Comparison of ENCODE assay signal across 9 mouse cellular contexts in genomic region chr1:91211099-91211498, GRCm38 (mm10). TPM values are rescaled to one million over a fixed set of nuclear protein-coding genes. Genes with fewer than 3 reads are reported as not detected.
DNase-seq lines count a peak whose midpoint lies in the region; ATAC-seq and TF ChIP-seq lines count a peak whose summit lies in the region.
"Had no signal": no experiment of that assay in that cellular context is flagged by ENCODE, and none has a peak within 500 bp of the region (broad histone marks: within the 10 kb centered on the region; RNA-seq: fewer than 3 reads in every experiment).

No protein-coding gene starts in this region.

- H3K27ac ChIP-seq in heart, embryonic 13.5 days (replicated peaks) = peak overlapping the region; percentile 93
- no peak overlapping the region for H3K27ac ChIP-seq in small intestine, adult 2 months (ENCODE audit: insufficient read depth, low read depth, low read length)
- H3K27ac ChIP-seq: liver, embryonic 13.5 days had no signal

- no peak for ATAC-seq in G1E (ENCODE audit: extremely low read depth, insufficient number of reproducible peaks, low FRiP score, poor library complexity, severe bottlenecking)
- ATAC-seq in heart, embryonic 13.5 days (ENCODE audit: extremely low read depth, insufficient number of reproducible peaks, low FRiP score, low TSS enrichment) = peak; percentile 28; the same call in 1 of the 2 replicates

- no peaks in the 10 kb centered on the region; the same call in 1 of the 2 replicates for H3K27me3 ChIP-seq in G1E (ENCODE audit: insufficient read depth, low read length)
- H3K27me3 ChIP-seq in heart, embryonic 13.5 days (replicated peaks) = no peaks in the 10 kb centered on the region
- no peaks in the 10 kb centered on the region for H3K27me3 ChIP-seq in small intestine, adult 2 months (ENCODE audit: control insufficient read depth, insufficient read depth, low read length)
- H3K27me3 ChIP-seq: liver, embryonic 13.5 days had no signal

- H3K36me3 ChIP-seq in G1E (replicated peaks) = no peaks in the 10 kb centered on the region
- no peaks in the 10 kb centered on the region for H3K36me3 ChIP-seq in heart, embryonic 13.5 days
- H3K36me3 ChIP-seq in small intestine, adult 2 months (ENCODE audit: control insufficient read depth, insufficient read depth, low read length) = no peaks in the 10 kb centered on the region
- H3K36me3 ChIP-seq: liver, embryonic 13.5 days had no signal

- no peaks in the 10 kb centered on the region for H3K9me3 ChIP-seq in G1E (replicated peaks)
- H3K9me3 ChIP-seq in heart, embryonic 13.5 days = no peaks in the 10 kb centered on the region
- H3K9me3 ChIP-seq: liver, embryonic 13.5 days had no signal

- no peak for TF ChIP-seq POLR2A in small intestine, adult 2 months (IDR thresholded peaks at IDR 0.05; ENCODE audit: low read depth, low read length)

- H3K4me2 ChIP-seq in heart, embryonic 13.5 days = no peak overlapping the region
- H3K4me2 ChIP-seq: liver, embryonic 13.5 days had no signal

- H3K9ac ChIP-seq in heart, embryonic 13.5 days = no peak overlapping the region
- H3K9ac ChIP-seq: liver, embryonic 13.5 days had no signal

- peak; percentile 20; the same call in 1 of the 2 replicates for TF ChIP-seq CTCF in G1E (IDR thresholded peaks at IDR 0.05; ENCODE audit: low read depth, low read length)
- peak; percentile 70; the same call in 1 of the 2 replicates for TF ChIP-seq CTCF in small intestine, adult 2 months (IDR thresholded peaks at IDR 0.05; ENCODE audit: extremely low read depth, insufficient read length, insufficient replicate concordance, low read depth, low read length)

- H3K4me1 ChIP-seq in G1E (ENCODE audit: insufficient read depth, low read depth, low read length) = no peaks in the 10 kb centered on the region
- H3K4me1 ChIP-seq in heart, embryonic 13.5 days = peaks cover 70% of the 10 kb centered on the region
- peaks cover 8% of the 10 kb centered on the region; the same call in 1 of the 2 replicates for H3K4me1 ChIP-seq in small intestine, adult 2 months (ENCODE audit: control insufficient read depth, insufficient read depth, insufficient read length, low read length)

- H3K4me3 ChIP-seq in G1E (ENCODE audit: low read depth, low read length) = no peak overlapping the region
- no peak overlapping the region for H3K4me3 ChIP-seq in heart, embryonic 13.5 days
- no peak overlapping the region for H3K4me3 ChIP-seq in small intestine, adult 2 months (ENCODE audit: low read depth, low read length)
- H3K4me3 ChIP-seq: liver, embryonic 13.5 days had no signal

- peak; percentile 42 to 80 for DNase-seq in adrenal gland, adult (ENCODE audit: inconsistent age in 2 of 2, low spot score in 1 of 2)
- DNase-seq in adrenal gland, postnatal 4 days (ENCODE audit: low spot score in 2 of 2) = no peak
- no peak for DNase-seq in G1E (ENCODE audit: low spot score)
- DNase-seq in cerebellum, postnatal 36 days = peak; percentile 53 to 54
- DNase-seq in kidney, postnatal 10 days = peak; percentile 72
- peak; percentile 65 for DNase-seq in lung, postnatal 14 days
- DNase-seq: liver, embryonic 13.5 days had no signal

- WGBS in heart, embryonic 13.5 days = 60% methylated on average over 1 of the region's 1 CpGs
- 79% methylated on average over 1 of the region's 1 CpGs for whole genome bisulfite sequencing in small intestine, adult 2 months

RNA-seq across cellular contexts. Expression of gene Ramp1, which starts 31.5 kb away (rescaled TPM):
- total RNA-seq in adrenal gland, postnatal 4 days (2021) = 10 to 100 TPM in 1 of 2 experiments, 1 to 10 TPM in 1; 10.0 to 12.2 TPM
- total RNA-seq in G1E (2014; fragmentation: Nextera tagmentation) (not detected in 2 replicates), G1E (2017) (0.11 TPM in 1 of 2 replicates, not detected in the other)
- polyA plus RNA-seq in G1E (2012) = 0.02 and 0.10 TPM in 2 replicates
- polyA plus RNA-seq in heart, embryonic 13.5 days (2015; fragmentation: Nextera tagmentation; extraction: Ambion mirVana) = 25.8 and 31.3 TPM in 2 replicates
- 12.1 and 23.5 TPM in 2 replicates for polyA plus RNA-seq in small intestine, adult 2 months (2012; rRNA removed)

RNA-seq across cellular contexts. Expression of gene Ube2f, which starts 39.0 kb away (rescaled TPM):
- total RNA-seq in adrenal gland, postnatal 4 days (2021) = 10 to 100 TPM; 49.7 to 52.0 TPM
- total RNA-seq in G1E (2014; fragmentation: Nextera tagmentation) (85.6 and 90.7 TPM in 2 replicates), G1E (2017) (52.9 and 61.3 TPM in 2 replicates)
- polyA plus RNA-seq in G1E (2012) = 11.9 and 16.6 TPM in 2 replicates
- 61.2 and 64.8 TPM in 2 replicates for polyA plus RNA-seq in heart, embryonic 13.5 days (2015; fragmentation: Nextera tagmentation; extraction: Ambion mirVana)
- 12.4 and 19.5 TPM in 2 replicates for polyA plus RNA-seq in small intestine, adult 2 months (2012; rRNA removed)

Comparison
In these comparisons a context has a peak if more than half of its experiments do, and no peak if none do; other contexts are left out.
1. DNase-seq: peak in adrenal gland, adult (2 of 2), cerebellum, postnatal 36 days (2 of 2), kidney, postnatal 10 days (single experiment) and lung, postnatal 14 days (single experiment); none in adrenal gland, postnatal 4 days (0 of 2) and G1E (single experiment).
2. RNA of gene Ramp1, which starts 31.5 kb away (polyA plus RNA-seq): 25.8 to 31.3 TPM in heart, embryonic 13.5 days and 12.1 to 23.5 TPM in small intestine, adult 2 months; 0.02 to 0.10 TPM in G1E; every median in the first group is over 10 times any median in the second.